Mouse (Mus musculus): Measurements from ENCODE around the gene Bub1b. TPM values are rescaled to one million over a fixed set of nuclear protein-coding genes. Genes with fewer than 3 reads are reported as not detected.
A peak's percentile ranks its signal among the peaks of the same experiment; 100 is the strongest.

Gene Bub1b
- polyA plus RNA-seq, 1 experiment from 2014 or later: 133 TPM

DNA sequence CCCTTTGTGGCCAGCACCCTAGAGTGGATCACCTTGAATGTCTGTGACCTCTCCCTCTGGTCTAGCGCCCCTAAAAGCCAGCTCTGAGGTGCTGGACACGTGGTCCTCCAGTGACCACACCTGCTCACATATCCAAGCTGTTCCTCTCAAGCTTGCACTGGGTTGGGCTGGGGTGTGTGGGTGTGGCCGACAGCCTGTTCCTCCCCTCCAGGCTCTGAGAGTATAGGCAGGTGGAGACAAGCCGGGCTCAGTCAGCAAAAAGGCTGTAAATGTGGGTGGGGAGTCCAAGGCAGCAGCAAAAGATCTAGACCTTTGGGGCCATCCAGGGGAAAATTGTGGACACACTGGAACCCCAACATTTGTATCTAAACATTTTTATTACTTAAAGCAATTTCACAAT, 60.4 kb downstream of the Bub1b start:
- no peaks in the 10 kb centered on the region for H3K36me3 ChIP-seq (ENCODE audit: insufficient read depth)
- H3K4me3 ChIP-seq (ENCODE audit: low read depth, low read length): no peak overlapping the region
- H3K9ac ChIP-seq: no peak overlapping the region
- ATAC-seq (ENCODE audit: insufficient read depth) (peak; percentile 47), DNase-seq (no peak)
- peak overlapping the region; percentile 60; the same call in 1 of the 2 replicates for H3K27ac ChIP-seq (ENCODE audit: low read depth)
- peaks cover 15% of the 10 kb centered on the region for H3K27me3 ChIP-seq (ENCODE audit: insufficient read depth, low read length)
- H3K4me1 ChIP-seq (ENCODE audit: insufficient read depth): peaks cover 16% of the 10 kb centered on the region
- 40% methylated on average over 4 of the region's 4 CpGs for WGBS
- H3K9me3 ChIP-seq (ENCODE audit: low read depth, low read length): no peaks in the 10 kb centered on the region
- peak overlapping the region; percentile 64; the same call in 1 of the 2 replicates for H3K4me2 ChIP-seq
- TF ChIP-seq CTCF (IDR thresholded peaks at IDR 0.05; ENCODE audit: low read depth): no peak

DNA sequence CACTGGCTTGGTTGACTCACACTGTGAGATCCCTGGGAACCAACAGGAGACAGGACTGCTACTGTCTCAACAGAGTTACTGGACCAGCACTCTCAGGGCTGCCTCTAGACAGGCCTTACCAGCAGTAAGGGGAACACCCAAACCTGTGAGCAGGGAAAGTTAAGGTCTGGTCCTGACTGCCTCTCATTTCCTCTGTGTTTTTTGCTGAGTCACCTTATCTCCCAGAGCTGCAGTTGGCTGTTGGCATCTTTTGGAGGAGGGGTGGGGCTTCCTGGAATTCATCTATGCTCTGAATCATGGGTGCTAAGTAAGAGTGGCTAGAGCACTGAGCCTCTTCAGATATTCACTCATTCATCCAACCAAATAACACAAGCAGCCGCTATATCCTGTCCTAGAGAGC, 61.1 kb downstream of the Bub1b start:
- Histone ChIP-seq H3K9me3 (ENCODE audit: low read depth, low read length) (no peaks in the 10 kb centered on the region), H3K4me1 (ENCODE audit: insufficient read depth) (peaks cover 16% of the 10 kb centered on the region), H3K36me3 (ENCODE audit: insufficient read depth) (no peaks in the 10 kb centered on the region), H3K27ac (ENCODE audit: low read depth) (peak overlapping the region; percentile 60; the same call in 1 of the 2 replicates), H3K9ac (no peak overlapping the region; the same call in 1 of the 2 replicates), H3K4me3 (ENCODE audit: low read depth, low read length) (no peak overlapping the region), H3K4me2 (peak overlapping the region; percentile 64), H3K27me3 (ENCODE audit: insufficient read depth, low read length) (peaks cover 21% of the 10 kb centered on the region)
- peak; percentile 54 for DNase-seq
- ATAC-seq (ENCODE audit: insufficient read depth): peak; percentile 18
- WGBS: 58% methylated on average over 1 of the region's 1 CpGs
- TF ChIP-seq CTCF (IDR thresholded peaks at IDR 0.05; ENCODE audit: low read depth): no peak

DNA sequence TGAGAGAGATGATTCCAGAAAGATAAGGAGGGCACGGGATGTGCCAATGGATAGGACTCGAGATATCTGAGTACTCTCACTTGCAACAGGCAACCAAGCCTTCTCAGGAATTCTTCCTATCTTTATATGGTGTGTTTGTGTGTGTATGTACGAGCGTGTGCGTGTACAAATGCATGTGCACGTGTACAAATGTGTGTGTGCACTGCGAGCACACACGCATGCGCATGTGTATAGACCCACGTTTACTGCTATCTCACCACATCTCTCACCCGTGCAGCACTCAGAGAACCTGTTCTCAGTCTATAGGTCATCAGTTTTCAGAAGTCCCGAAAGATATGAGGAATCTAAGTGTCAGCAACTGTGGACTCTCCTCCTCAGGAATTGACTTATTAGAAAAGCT, 61.5 kb downstream of the Bub1b start:
- H3K27ac ChIP-seq (ENCODE audit: low read depth): peak overlapping the region; percentile 60; the same call in 1 of the 2 replicates
- ATAC-seq (ENCODE audit: insufficient read depth): no peak

DNA sequence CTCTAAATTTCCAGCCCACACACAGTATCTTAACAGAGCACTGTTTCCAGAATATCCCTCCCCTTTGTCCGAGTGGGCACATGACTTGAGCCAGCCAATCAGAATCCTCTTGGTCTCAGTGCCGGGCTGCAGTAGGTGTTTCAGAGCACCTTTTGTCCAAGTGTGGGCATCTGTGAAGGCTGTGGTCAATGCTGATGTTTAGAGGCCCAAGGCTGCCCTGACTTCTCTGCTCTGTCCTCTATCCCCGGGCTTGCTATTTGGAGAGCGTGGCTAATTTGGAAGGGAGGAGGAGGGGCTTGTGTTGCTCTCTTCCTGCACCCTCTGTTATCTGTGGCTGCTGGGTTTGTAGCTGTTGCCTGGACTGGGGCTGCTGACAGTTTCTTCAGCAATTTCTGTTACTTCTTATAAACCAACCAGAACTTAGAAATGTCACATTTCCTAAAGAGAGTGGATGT, 62.0 kb downstream of the Bub1b start:
- no peak for TF ChIP-seq CTCF (IDR thresholded peaks at IDR 0.05; ENCODE audit: low read depth)
- Histone ChIP-seq H3K4me3 (ENCODE audit: low read depth, low read length) (peak overlapping the region; percentile 39), H3K4me1 (ENCODE audit: insufficient read depth) (peaks cover 16% of the 10 kb centered on the region), H3K27me3 (ENCODE audit: insufficient read depth, low read length) (peaks cover 21% of the 10 kb centered on the region), H3K27ac (ENCODE audit: low read depth) (0 out of 2 replicates have a peak overlapping the region, but pooled peaks have one; percentile 60), H3K4me2 (peak overlapping the region; percentile 64), H3K9me3 (ENCODE audit: low read depth, low read length) (no peaks in the 10 kb centered on the region), H3K36me3 (ENCODE audit: insufficient read depth) (no peaks in the 10 kb centered on the region), H3K9ac (peak overlapping the region; percentile 40)
- WGBS: 0% methylated on average over 4 of the region's 4 CpGs
- peak; percentile 80 for DNase-seq
- peak; percentile 81 for ATAC-seq (ENCODE audit: insufficient read depth)

More for the DNA sequence above, 61.5 kb downstream of the Bub1b start:
- Histone ChIP-seq H3K36me3 (ENCODE audit: insufficient read depth) (no peaks in the 10 kb centered on the region), H3K4me2 (peak overlapping the region; percentile 64), H3K9ac (peak overlapping the region; percentile 40), H3K27me3 (ENCODE audit: insufficient read depth, low read length) (peaks cover 21% of the 10 kb centered on the region), H3K9me3 (ENCODE audit: low read depth, low read length) (no peaks in the 10 kb centered on the region), H3K4me1 (ENCODE audit: insufficient read depth) (peaks cover 16% of the 10 kb centered on the region), H3K4me3 (ENCODE audit: low read depth, low read length) (peak overlapping the region; percentile 39; the same call in 1 of the 2 replicates)
- TF ChIP-seq CTCF (IDR thresholded peaks at IDR 0.05; ENCODE audit: low read depth): no peak
- no peak for DNase-seq
- 70% methylated on average over 12 of the region's 12 CpGs for WGBS

DNA sequence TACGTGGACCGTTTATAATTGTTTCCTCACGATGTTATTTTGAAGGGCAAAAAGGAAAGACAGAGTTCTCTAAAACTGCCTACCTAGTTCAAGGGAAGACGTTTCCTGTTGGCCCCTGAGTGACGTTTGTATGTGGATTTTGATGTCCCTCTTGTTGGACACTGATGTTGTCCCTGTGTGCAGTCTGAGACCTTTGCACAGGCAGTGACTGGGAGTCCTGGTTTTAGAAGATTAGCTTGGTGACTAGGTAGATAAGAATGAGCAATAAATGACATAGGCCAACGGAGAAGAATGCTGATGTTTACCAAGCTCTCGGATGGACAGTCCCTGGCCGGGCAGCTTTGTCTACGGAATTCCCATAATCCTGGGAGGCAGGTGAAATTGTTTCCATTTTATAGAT, 63.9 kb downstream of the Bub1b start:
- no peaks in the 10 kb centered on the region for H3K36me3 ChIP-seq (ENCODE audit: insufficient read depth)
- DNase-seq (no peak), ATAC-seq (ENCODE audit: insufficient read depth) (no peak)
- TF ChIP-seq CTCF (IDR thresholded peaks at IDR 0.05; ENCODE audit: low read depth): no peak
- peaks cover 21% of the 10 kb centered on the region for H3K27me3 ChIP-seq (ENCODE audit: insufficient read depth, low read length)
- H3K4me1 ChIP-seq (ENCODE audit: insufficient read depth): peaks cover 9% of the 10 kb centered on the region; the same call in 1 of the 2 replicates
- H3K4me2 ChIP-seq: no peak overlapping the region
- no peaks in the 10 kb centered on the region for H3K9me3 ChIP-seq (ENCODE audit: low read depth, low read length)
- H3K4me3 ChIP-seq (ENCODE audit: low read depth, low read length): no peak overlapping the region
- WGBS: 65% methylated on average over 9 of the region's 9 CpGs
- no peak overlapping the region for H3K9ac ChIP-seq
- no peak overlapping the region for H3K27ac ChIP-seq (ENCODE audit: low read depth)

DNA sequence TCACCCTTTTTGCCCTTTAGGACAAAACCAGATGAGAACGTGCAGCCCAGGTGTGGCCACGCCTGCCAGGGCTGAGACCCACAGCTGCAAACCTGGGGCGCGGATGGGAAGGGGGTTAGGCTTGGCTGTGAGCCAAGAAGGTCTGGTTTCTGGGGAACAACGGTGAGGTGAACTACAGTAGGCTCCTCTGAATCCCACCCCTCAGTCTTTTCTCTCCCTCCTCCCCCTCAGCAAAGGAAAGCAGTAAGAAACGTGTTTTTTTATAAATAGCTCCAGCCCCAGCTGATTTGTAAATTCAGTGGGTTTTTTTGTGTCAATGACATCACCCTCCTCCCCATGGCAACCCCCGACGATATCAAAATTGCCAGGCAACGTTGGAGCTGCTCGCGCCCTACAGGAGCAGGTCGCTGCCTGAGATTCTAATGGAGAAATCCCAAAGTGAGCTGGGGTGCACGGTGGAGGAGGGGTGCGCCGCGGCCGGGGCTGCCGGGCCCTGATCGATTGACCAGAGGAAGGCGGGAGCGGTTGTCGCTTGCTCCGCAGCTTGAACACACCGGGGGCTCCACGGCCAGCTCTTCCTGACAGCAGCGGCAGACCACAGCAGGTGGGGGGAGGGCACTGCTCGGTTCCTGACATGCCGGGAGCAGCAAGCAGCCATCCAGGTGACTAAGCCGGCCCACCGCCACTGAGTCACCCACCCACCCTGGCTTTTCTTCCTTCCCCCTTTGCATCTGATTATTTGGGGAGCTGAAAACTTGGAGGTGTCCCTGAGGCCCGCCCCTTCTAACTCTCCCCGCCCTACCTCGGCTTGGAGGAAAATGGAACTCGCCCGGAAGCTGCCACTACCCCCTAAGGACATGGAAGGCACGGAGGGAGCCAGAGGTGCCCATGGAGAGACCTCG, 65.1 kb downstream of the Bub1b start, which contains the start of gene Pak6:
Gene Pak6 (plus strand): TSS at position 402 of the 902 bp plus-strand sequence.
- H3K27ac ChIP-seq (ENCODE audit: low read depth): no peak within 1 kb of the TSS
- DNase-seq (peak; percentile 49), ATAC-seq (ENCODE audit: insufficient read depth) (0 out of 2 replicates have a peak, but pooled peaks have one; percentile 18)

More for the DNA sequence above, 65.1 kb downstream of the Bub1b start, which contains the start of gene Pak6:
- peaks cover 9% of the 10 kb centered on the region; the same call in 1 of the 2 replicates for H3K4me1 ChIP-seq (ENCODE audit: insufficient read depth)
- peak within 1 kb of the TSS; percentile 43; the same call in 1 of the 2 replicates for H3K9ac ChIP-seq
- 1% methylated on average over 37 of the region's 37 CpGs for WGBS
- no peaks in the 10 kb centered on the region for H3K36me3 ChIP-seq (ENCODE audit: insufficient read depth)
- H3K9me3 ChIP-seq (ENCODE audit: low read depth, low read length): no peaks in the 10 kb centered on the region
- peak within 1 kb of the TSS; percentile 40 for H3K4me3 ChIP-seq (ENCODE audit: low read depth, low read length)
- no peak for TF ChIP-seq CTCF (IDR thresholded peaks at IDR 0.05; ENCODE audit: low read depth)
- peaks cover 21% of the 10 kb centered on the region for H3K27me3 ChIP-seq (ENCODE audit: insufficient read depth, low read length)
- peak within 1 kb of the TSS; percentile 73 for H3K4me2 ChIP-seq

Measured in lung, embryonic 14.5 days (tissue).